Mouse (Mus musculus): Measurements from ENCODE around the gene Nit1. TPM values are rescaled to one million over a fixed set of nuclear protein-coding genes. Genes with fewer than 3 reads are reported as not detected.

The Nit1 gene
- polyA plus RNA-seq, 1 experiment = 16.9 TPM

DNA sequence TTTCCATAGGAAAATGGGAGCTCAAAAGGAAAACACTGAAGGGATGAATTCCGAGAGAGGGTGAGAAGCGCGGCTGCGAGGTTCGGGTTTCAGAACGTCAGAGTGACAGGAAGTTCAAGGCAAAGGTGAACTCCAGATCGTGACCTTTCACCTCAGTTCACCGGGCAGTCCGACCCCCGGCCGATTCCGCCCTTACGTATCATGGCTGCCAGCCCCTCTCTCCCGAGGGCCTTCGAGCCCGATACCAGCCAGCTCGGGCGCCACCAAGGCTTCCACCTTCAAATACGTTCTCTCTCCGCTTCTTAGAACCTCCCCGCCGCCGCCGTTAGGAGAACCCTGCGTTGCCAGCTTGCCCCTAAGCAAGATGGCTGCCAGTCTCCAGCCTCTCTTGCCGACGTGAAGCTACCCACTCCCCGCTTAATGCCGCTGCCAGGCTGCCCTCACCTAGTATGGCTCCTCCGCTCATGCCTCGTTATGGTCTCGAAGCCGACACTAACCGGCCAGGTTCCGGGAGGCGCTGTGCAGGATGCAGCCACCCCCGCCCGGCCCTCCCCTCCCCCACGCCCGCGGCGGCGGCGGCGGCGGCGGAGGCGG lies 16.5 kb downstream of the Nit1 start, which contains the start of gene Dedd:
TSS of gene Dedd (plus strand) at position 307 of the 594 bp plus-strand sequence.
- no peak for TF ChIP-seq GATA1 (IDR thresholded peaks at IDR 0.05; ENCODE audit: low read length)

DNA sequence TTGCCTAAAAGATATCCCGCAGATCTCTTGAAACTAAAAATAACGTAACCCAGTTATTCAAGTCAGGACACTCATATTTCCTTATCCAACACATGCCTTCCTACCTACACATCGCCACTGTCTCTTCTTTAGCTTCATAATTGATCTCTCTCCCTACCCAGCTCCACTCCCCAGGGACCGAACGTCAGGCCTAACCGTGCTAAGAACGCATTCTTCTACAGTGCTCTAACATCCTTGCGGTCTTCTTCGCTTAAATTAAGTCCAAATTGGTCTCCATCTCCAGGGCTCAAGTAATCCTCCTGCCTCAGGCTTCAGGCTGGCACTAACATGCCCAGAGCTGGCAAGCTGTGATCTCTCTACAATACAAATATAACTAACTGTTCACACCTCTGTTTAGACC lies 17.2 kb downstream of the Nit1 start:
- no peak for TF ChIP-seq GATA1 (IDR thresholded peaks at IDR 0.05; ENCODE audit: low read length)

DNA sequence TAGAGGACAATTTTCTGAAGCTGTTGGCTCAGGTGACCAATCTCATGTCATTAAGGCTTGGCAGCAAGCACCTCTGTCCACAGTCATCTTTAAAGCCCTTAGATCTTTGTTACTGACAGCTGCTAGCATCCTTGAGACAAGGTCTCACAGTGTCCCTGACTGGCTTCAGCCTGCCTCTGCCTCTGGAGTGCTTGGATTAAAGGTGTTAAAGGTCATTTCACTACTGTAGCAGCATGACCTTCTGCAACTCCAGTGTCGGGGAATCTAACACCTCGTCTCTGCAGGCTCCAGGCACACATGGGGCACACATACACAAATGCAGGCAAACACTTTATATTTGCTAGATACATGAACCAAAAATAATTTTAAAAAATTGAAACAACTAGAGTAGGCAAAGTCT lies 19.9 kb downstream of the Nit1 start:
- no peak for TF ChIP-seq GATA1 (IDR thresholded peaks at IDR 0.05; ENCODE audit: low read length)

DNA sequence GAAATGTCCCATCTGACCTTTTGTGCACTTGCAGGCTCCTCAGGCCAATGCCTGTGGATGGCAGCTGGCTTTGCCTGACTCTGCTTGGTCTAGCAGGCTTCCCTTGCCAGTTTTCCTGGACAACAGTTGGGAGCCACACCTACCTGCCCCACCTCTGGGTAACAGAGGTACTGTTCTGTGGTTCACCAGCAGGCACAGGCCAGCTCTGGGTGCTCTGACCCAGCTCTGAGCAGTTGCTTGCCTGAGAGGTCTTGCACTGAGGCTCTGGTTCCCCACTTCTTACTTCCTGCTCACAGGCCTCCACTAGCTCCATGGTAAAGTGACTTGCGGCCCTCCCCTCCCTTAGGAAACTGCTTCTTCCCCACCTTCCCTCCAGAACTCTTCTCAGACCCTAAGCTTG lies 23.4 kb downstream of the Nit1 start:
- TF ChIP-seq GATA1 (IDR thresholded peaks at IDR 0.05; ENCODE audit: low read length) = no peak

DNA sequence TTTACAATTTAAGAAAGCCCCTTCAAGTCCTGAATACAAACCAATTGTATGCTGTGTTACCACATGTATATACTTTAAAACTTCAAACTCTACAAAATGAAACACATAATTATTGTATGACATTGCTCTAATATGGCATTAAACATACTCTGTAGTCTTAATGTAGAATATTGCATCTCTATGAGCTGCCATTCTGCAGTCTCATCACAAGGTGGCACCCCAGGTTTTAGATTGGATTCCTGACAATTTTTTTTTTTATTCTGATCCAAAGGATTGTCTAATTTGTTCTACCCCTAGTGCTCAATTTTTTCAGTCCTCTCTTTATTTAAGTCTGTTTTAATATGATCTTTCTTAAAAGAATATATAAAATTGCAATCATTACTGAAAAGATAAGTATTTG lies 24.0 kb downstream of the Nit1 start:
- TF ChIP-seq GATA1 (IDR thresholded peaks at IDR 0.05; ENCODE audit: low read length) = no peak

DNA sequence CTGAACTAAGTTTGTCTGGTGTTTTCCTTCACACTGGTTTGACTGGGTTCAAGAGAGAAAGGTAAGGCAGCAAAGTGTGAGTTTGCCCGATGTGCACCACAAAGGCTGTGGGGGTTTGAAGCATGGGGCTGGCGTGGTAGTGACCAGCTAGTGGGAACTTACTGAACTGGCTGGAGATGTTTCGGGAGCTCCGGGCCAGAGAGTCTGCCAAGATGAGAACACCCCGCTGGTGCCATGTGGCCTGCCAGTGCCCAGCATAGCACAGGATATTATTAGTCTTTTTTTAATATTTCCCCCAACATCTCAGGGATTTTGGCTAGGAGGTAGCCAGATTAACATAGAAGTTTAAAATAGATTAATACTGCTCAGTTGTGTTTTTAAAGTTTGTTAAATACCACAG lies 25.3 kb downstream of the Nit1 start:
- no peak for TF ChIP-seq GATA1 (IDR thresholded peaks at IDR 0.05; ENCODE audit: low read length)

DNA sequence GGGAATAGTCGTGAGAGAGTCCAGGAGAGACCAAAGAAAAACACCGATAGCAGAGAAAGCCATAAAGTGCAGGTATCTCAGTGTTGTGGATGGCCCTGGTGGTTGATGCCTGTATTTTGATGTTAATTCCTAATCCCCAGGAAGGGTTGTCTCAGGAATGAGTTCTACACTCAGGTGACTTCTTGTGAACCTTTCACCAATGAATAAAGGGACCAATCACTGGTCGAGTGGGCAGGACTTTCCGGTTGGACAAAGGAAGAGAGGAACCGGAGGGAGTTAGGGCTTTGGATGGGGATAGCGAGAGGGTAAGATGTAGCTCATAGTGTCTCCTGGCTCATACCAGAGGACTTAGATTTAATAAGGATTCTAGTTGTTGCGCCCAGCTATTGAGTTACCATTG lies 25.7 kb downstream of the Nit1 start:
- TF ChIP-seq GATA1 (IDR thresholded peaks at IDR 0.05; ENCODE audit: low read length) = no peak

DNA sequence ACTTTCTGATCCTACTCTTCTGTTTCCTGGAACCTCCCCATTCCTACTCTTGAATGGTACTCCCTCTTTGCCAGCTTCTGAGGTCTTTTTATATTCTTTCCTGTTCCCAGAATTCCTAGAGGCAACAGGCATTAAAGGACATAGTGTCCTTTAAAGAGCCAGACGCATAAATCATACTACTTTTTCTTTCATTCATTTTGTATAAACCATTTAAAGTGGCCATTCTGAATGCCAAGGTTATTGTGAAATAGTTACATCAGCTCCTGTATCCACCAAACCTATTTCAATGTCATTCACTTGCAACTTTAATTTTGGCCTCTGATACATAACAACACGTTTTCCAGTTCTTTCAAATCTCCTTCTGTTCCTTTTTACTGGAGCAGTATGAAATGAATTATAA lies 36.1 kb downstream of the Nit1 start:
- TF ChIP-seq GATA1 (IDR thresholded peaks at IDR 0.05; ENCODE audit: low read length) = no peak

DNA sequence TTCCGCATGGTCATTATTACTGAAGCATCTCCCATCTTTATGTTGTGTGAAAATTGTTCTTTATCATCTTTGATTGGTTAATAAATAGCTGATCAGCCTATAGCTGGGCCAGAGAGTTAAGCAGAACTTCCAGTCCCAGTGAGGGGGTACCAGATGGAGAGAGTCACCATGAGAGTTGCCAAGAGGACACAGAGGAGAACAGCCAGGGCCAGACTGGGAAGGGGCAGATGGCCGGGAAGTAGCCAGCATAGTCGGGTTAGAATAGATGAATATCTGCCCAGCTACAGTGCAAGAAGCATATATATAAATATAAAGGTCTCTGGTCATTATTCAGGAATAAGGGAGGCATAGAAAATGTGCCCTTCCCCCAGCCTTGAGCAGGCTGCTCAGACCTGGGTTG lies 47.2 kb downstream of the Nit1 start:
- TF ChIP-seq GATA1 (IDR thresholded peaks at IDR 0.05; ENCODE audit: low read length) = no peak

DNA sequence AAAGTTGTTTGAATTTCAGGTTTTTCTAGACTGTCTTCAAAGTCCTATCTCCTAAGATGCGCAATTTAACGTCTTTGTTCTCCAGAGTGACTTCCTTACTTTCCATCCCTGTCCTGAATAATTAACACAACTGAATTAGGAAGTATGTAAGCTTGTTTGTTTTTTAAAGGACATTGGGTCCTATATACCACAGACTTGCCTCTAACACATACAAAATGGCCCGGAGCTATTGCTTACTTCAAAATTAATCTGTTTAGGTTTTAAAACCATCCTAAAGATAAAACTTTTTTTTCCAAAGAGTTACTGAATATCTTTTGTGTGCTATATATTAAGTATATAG lies 50.4 kb downstream of the Nit1 start:
- TF ChIP-seq GATA1 (IDR thresholded peaks at IDR 0.05; ENCODE audit: low read length) = no peak

DNA sequence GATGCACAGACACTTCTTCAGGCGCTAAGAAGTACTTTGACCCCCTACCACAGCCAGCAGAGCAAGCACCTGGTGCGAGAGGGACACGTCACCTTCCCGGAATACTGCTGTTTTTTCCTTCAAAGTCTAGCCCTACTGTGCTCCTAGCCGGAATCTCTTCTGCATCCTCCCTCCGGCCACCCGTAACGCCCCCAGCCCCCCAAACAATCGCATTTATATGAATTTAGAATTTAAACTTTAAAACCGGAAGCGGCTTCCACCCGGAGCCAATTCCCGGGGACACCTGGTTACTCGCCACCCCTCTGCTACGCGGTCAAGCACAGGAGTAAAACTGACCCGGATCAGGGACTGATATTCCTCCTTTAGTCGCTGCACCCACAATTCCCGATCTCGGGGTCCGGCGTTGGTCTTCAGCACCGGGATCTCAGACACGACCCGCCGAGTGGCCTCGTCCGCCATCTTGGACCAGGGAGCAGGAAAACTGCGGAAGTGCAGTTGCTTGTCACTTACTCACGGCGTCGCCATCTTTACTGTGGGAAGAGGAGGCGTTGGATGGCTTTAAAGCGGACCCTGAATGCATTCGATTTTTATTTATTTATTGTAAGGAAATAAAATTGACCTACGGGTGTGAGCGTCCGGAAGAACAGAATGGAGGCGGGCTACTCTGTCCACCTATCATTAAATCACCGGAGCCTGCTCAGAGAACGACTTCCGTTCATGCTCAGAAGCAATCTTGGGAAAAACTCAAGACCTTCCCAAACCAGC lies 51.0 kb downstream of the Nit1 start, which contains the start of gene Ufc1:
TSS of gene Ufc1 (minus strand) at position 727 of the 765 bp plus-strand sequence.
- no peak for TF ChIP-seq GATA1 (IDR thresholded peaks at IDR 0.05; ENCODE audit: low read length)

DNA sequence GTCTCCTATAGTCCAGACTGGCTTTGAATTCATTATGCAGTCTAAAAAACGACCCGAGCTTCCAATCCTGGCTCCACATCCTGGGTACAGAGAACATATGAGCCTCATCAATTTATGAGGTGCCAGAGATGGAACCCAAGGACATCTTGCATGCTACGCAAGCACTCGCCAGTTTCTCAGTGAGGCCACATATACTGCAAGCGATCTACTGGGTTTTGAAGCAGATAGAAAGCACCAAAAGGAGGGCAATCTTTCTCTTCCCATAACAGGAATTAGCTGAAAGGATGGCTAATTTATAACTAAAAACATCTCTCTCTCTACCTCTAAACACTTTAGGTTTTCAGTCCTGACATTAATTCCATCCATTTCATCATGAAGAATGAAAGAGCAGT lies 51.5 kb downstream of the Nit1 start:
- no peak for TF ChIP-seq GATA1 (IDR thresholded peaks at IDR 0.05; ENCODE audit: low read length)

DNA sequence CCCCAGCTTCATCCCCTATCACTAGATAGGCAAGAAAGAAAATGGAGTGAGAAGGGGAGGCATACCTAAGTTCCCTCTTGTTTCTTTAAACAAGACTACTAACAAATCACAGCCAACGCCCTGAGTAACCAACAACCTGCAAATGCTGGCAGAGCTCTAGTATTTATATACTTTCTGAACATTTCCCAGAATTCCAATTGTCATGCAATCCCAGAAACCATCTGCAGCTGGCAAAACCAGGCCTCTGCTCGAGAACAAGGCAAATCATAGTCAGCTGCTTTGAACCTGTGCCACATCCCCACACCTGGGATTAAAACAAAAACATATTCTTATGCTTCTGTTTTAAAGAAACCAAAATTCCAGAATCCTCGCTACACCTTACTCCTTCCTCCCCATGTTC lies 52.1 kb downstream of the Nit1 start:
- no peak for TF ChIP-seq GATA1 (IDR thresholded peaks at IDR 0.05; ENCODE audit: low read length)

DNA sequence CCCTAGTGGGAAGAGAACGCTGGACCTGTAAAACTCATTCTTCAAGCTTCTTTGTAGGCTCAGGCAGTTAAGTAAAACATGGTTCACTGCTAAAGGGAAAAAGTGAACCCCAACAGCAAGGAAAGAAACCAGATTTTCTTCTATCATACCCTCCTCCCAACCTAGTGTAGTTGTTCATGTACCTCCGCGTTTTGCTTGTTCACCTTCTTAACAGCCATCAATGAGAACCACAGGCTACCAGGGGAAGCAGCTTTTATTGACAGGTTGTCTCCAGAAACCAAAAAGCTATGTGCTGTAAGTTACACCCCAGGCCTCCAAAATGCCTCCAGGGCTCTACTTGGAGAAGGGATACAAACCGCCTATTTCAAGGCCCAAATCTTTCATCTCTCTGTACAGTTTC lies 57.1 kb downstream of the Nit1 start:
- TF ChIP-seq GATA1 (IDR thresholded peaks at IDR 0.05; ENCODE audit: low read length) = no peak

Other genes starting within 250 kb of the Nit1 start
- 0.67 and 1.5 TPM in 2 replicates for gene Cfap126, start 231.7 kb downstream of the Nit1 start, polyA plus RNA-seq (2012)
- 51.9 and 128 TPM in 2 replicates for gene Sdhc, start 195.0 kb downstream of the Nit1 start, polyA plus RNA-seq (2012)
- 0.14 TPM in 1 of 2 replicates, not detected in the other for gene Mpz, start 194.9 kb downstream of the Nit1 start, polyA plus RNA-seq (2012)
- gene Pcp4l1, start 149.4 kb downstream of the Nit1 start, polyA plus RNA-seq (2012) = not detected in 2 replicates
- gene Nr1i3, start 131.7 kb downstream of the Nit1 start, polyA plus RNA-seq (2012) = 0.40 and 0.42 TPM in 2 replicates
- 50.2 and 61.5 TPM in 2 replicates for gene Tomm40l, start 123.1 kb downstream of the Nit1 start, polyA plus RNA-seq (2012)
- gene Apoa2, start 120.6 kb downstream of the Nit1 start, polyA plus RNA-seq (2012) = not detected in 2 replicates
- gene Fcer1g, start 111.3 kb downstream of the Nit1 start, polyA plus RNA-seq (2012) = not detected in 2 replicates
- gene Adamts4, start 95.2 kb downstream of the Nit1 start, polyA plus RNA-seq (2012) = 0.09 TPM in 2 replicates
- gene Ndufs2, start 94.3 kb downstream of the Nit1 start, polyA plus RNA-seq (2012) = 40.4 and 106 TPM in 2 replicates
- gene B4galt3, start 75.3 kb downstream of the Nit1 start, polyA plus RNA-seq (2012) = 26.9 and 32.7 TPM in 2 replicates
- 38.6 and 45.3 TPM in 2 replicates for gene Ppox, start 64.5 kb downstream of the Nit1 start, polyA plus RNA-seq (2012)
- gene Usp21, start 57.7 kb downstream of the Nit1 start, polyA plus RNA-seq (2012) = 49.8 and 54.4 TPM in 2 replicates
- 51.5 and 62.9 TPM in 2 replicates for gene Ufc1, start 50.6 kb downstream of the Nit1 start, polyA plus RNA-seq (2012)
- gene Dedd, start 16.5 kb downstream of the Nit1 start, polyA plus RNA-seq (2012) = 25.2 and 28.3 TPM in 2 replicates
- gene Pfdn2, start within 50 bp of the Nit1 start, polyA plus RNA-seq (2012) = 19.0 and 19.9 TPM in 2 replicates
- gene Klhdc9, start 15.2 kb upstream of the Nit1 start, polyA plus RNA-seq (2012) = 0.48 and 0.63 TPM in 2 replicates
- gene Nectin4, start 24.5 kb upstream of the Nit1 start, polyA plus RNA-seq (2012) = not detected in 2 replicates
- gene Arhgap30, start 43.3 kb upstream of the Nit1 start, polyA plus RNA-seq (2012) = 0.95 and 1.1 TPM in 2 replicates
- gene Usf1, start 65.7 kb upstream of the Nit1 start, polyA plus RNA-seq (2012) = 35.2 and 37.5 TPM in 2 replicates
- gene Tstd1, start 73.2 kb upstream of the Nit1 start, polyA plus RNA-seq (2012) = 0.22 TPM in 1 of 2 replicates, not detected in the other
- gene F11r, start 91.9 kb upstream of the Nit1 start, polyA plus RNA-seq (2012) = not detected in 2 replicates
- gene Alyref2, start 157.8 kb upstream of the Nit1 start, polyA plus RNA-seq (2012) = 12.2 and 15.6 TPM in 2 replicates
- gene Itln1, start 189.6 kb upstream of the Nit1 start, polyA plus RNA-seq (2012) = not detected in 2 replicates
- gene Cd244a, start 213.5 kb upstream of the Nit1 start, polyA plus RNA-seq (2012) = not detected in 2 replicates